In the genomic region with DNA sequence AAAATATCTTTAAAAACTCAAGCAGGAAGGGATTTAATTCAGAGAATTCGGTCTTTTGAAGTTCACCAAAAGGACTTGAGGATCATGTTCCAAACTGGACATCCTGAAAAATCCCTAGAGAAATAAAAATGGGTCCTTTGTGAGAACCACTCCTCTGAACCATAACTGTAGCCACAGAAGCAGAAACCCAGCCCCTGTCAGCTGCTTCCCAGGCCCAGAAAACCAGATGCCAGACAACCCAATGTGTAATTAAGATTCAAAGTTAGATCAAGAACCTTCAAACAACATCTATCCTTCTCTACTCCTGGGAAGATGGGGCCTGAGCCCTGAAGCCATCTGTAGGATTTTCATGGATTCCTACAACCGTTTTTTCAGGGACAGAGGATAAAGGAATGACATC, we compare ENCODE assay signal across 14 mouse cellular contexts.
"Had no signal": no experiment of that assay in that cellular context is flagged by ENCODE, and none has a peak within 500 bp of the region (broad histone marks: within the 10 kb centered on the region; RNA-seq: fewer than 3 reads in every experiment).

No protein-coding gene starts in this region.

- H3K4me3 ChIP-seq: lung, embryonic 15.5 days; megakaryocyte, embryonic 14.5 days; midbrain, embryonic 13.5 days; midbrain, embryonic 15.5 days; neural tube, embryonic 12.5 days; stomach, embryonic 15.5 days had no signal

- H3K36me3 ChIP-seq: lung, embryonic 15.5 days; midbrain, embryonic 13.5 days; midbrain, embryonic 15.5 days; neural tube, embryonic 12.5 days; stomach, embryonic 15.5 days had no signal

- H3K27me3 ChIP-seq: lung, embryonic 15.5 days; megakaryocyte, embryonic 14.5 days; midbrain, embryonic 13.5 days; midbrain, embryonic 15.5 days; neural tube, embryonic 12.5 days; stomach, embryonic 15.5 days had no signal

- H3K9me3 ChIP-seq: lung, embryonic 15.5 days; megakaryocyte, embryonic 14.5 days; midbrain, embryonic 13.5 days; midbrain, embryonic 15.5 days; neural tube, embryonic 12.5 days; stomach, embryonic 15.5 days had no signal

- DNase-seq: lung, adult 2 months; lung, postnatal 14 days; right cerebral cortex, postnatal 14 days; thymus, adult 2 months; thymus, postnatal 25 days; thymus, postnatal 4 days had no signal

- H3K27ac ChIP-seq: lung, embryonic 15.5 days; macrophage; midbrain, embryonic 13.5 days; midbrain, embryonic 15.5 days; neural tube, embryonic 12.5 days; stomach, embryonic 15.5 days; stomach, postnatal 0 days had no signal

- H3K4me1 ChIP-seq: midbrain, embryonic 13.5 days; midbrain, embryonic 15.5 days; neural tube, embryonic 12.5 days; stomach, embryonic 15.5 days had no signal
